Mouse (Mus musculus) kidney, adult 2 months (tissue): ENCODE measurements at regions not wholly inside any gene's neighbourhood (a gene's known extent, or its start where the extent isn't known, plus 50 kb on each side); places are given as distances from the start of the nearest gene placed in this dataset.

Source experiments
- CTCF ChIP-seq: fragments of 200-500 bp; conservative IDR thresholded peaks from 2 replicates; pipeline ENCODE4 v1.5.1; 2011; ENCODE audit warnings: low read depth, mild to moderate bottlenecking, control low read depth, low read length, moderate library complexity, mixed read lengths; ENCODE audit not compliant: insufficient read depth, insufficient read length
- POLR2A ChIP-seq: fragments of 200-500 bp; IDR thresholded peaks from one replicate; pipeline ENCODE4 v1.6.1; 2011; ENCODE audit warnings: low read depth, low read length, control low read depth

GRCm38 (mm10) chr11:63338277-63338676 lies 209.5 kb downstream of the Pmp22 start:
- TF ChIP-seq CTCF (no peak), POLR2A (no peak)
